Mouse (Mus musculus) thymus, adult 2 months (tissue): Measurements from ENCODE around the gene Egln3.

Experiments used
- CTCF ChIP-seq: fragments of 200-500 bp; IDR thresholded peaks from 2 replicates; pipeline ENCODE4 v1.5.1; 2012; ENCODE audit warnings: mild to moderate bottlenecking, control low read depth, low read length, moderate library complexity, borderline replicate concordance; ENCODE audit not compliant: control insufficient read depth, poor library complexity, insufficient read depth; ENCODE audit errors: extremely low read depth
- POLR2A ChIP-seq: fragments of 200-500 bp; IDR thresholded peaks from 2 replicates; pipeline ENCODE4 v1.6.1; 2012; ENCODE audit warnings: mild to moderate bottlenecking, low read length, control low read depth, moderate library complexity; ENCODE audit not compliant: control insufficient read depth, poor library complexity, insufficient read depth; ENCODE audit errors: extremely low read depth

DNA sequence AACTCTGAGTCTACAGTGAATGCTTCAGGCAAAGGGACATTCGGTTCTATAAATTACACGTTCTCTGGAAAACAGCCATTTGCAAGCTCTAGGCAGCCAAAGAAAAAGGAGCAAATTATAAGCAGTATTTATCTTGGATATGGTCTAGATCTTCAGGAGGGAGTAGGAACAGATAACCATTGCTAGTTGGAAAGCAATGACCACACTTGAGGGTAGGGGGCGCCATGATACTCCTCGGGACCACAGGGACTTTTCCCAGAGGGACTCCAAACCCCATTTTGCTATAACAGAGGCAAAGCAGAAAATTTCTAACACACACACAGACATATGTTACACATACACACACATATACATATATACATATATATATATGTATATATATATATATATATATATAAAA is 3.5 kb downstream of the Egln3 start:
- no peak for TF ChIP-seq CTCF
- TF ChIP-seq POLR2A = no peak
